Mouse (Mus musculus): ENCODE results near the gene Prss56. TPM values are rescaled to one million over a fixed set of nuclear protein-coding genes. Genes with fewer than 3 reads are reported as not detected.

The Prss56 gene
- polyA plus RNA-seq, 1 experiment from 2014 or later = 0.88 TPM

GRCm38 (mm10) chr1:87174006-87174955 lies 8.8 kb upstream of the Prss56 start:
- H3K4me2 ChIP-seq (ENCODE audit: low read depth) = no peak overlapping the region
- ATAC-seq (ENCODE audit: insufficient read depth, low FRiP score, low TSS enrichment) = no peak; the same call in 1 of the 2 replicates
- H3K9ac ChIP-seq (ENCODE audit: low read length) = no peak overlapping the region
- H3K9me3 ChIP-seq (ENCODE audit: control insufficient read depth, low read length) = no peaks in the 10 kb centered on the region
- no peak overlapping the region for H3K4me3 ChIP-seq (ENCODE audit: low read depth, low read length)
- H3K27ac ChIP-seq (ENCODE audit: low read depth, low read length) = no peak overlapping the region
- peaks cover 10% of the 10 kb centered on the region; the same call in 1 of the 2 replicates for H3K4me1 ChIP-seq (ENCODE audit: control insufficient read depth, insufficient read depth, low read length)
- no peaks in the 10 kb centered on the region for H3K27me3 ChIP-seq (ENCODE audit: control insufficient read depth, insufficient read depth, low read length)
- peak; percentile 87 for DNase-seq (ENCODE audit: low spot score)
- H3K36me3 ChIP-seq (ENCODE audit: control insufficient read depth, insufficient read depth, low read length) = no peaks in the 10 kb centered on the region
- WGBS = 20% methylated on average over 28 of the region's 28 CpGs

GRCm38 (mm10) chr1:87175852-87176292 lies 7.2 kb upstream of the Prss56 start:
- no peak overlapping the region for H3K9ac ChIP-seq (ENCODE audit: low read length)
- no peak overlapping the region for H3K27ac ChIP-seq (ENCODE audit: low read depth, low read length)
- no peak overlapping the region for H3K4me3 ChIP-seq (ENCODE audit: low read depth, low read length)
- no peaks in the 10 kb centered on the region for H3K27me3 ChIP-seq (ENCODE audit: control insufficient read depth, insufficient read depth, low read length)
- H3K4me2 ChIP-seq (ENCODE audit: low read depth) = no peak overlapping the region
- ATAC-seq (ENCODE audit: insufficient read depth, low FRiP score, low TSS enrichment) (peak; percentile 80), DNase-seq (ENCODE audit: low spot score) (peak; percentile 75)
- WGBS = 9% methylated on average over 11 of the region's 11 CpGs
- no peaks in the 10 kb centered on the region for H3K36me3 ChIP-seq (ENCODE audit: control insufficient read depth, insufficient read depth, low read length)
- no peaks in the 10 kb centered on the region for H3K9me3 ChIP-seq (ENCODE audit: control insufficient read depth, low read length)
- 0 out of 2 replicates have a peak, but pooled peaks cover 3% of the 10 kb centered on the region for H3K4me1 ChIP-seq (ENCODE audit: control insufficient read depth, insufficient read depth, low read length)

- H3K9ac ChIP-seq (ENCODE audit: low read length) = no peak overlapping the region
- H3K4me1 ChIP-seq (ENCODE audit: control insufficient read depth, insufficient read depth, low read length) = 0 out of 2 replicates have a peak, but pooled peaks cover under 1% of the 10 kb centered on the region
Observed at GRCm38 (mm10) chr1:87180896-87181295, 2.2 kb upstream of the Prss56 start.

GRCm38 (mm10) chr1:87183998-87184750 lies 1.1 kb downstream of the Prss56 start:
- H3K9me3 ChIP-seq (ENCODE audit: control insufficient read depth, low read length) = no peaks in the 10 kb centered on the region
- H3K4me3 ChIP-seq (ENCODE audit: low read depth, low read length) = no peak overlapping the region
- H3K36me3 ChIP-seq (ENCODE audit: control insufficient read depth, insufficient read depth, low read length) = no peaks in the 10 kb centered on the region
- H3K9ac ChIP-seq (ENCODE audit: low read length) = no peak overlapping the region
- H3K4me1 ChIP-seq (ENCODE audit: control insufficient read depth, insufficient read depth, low read length) = no peaks in the 10 kb centered on the region
- WGBS = 26% methylated on average over 15 of the region's 15 CpGs
- H3K27me3 ChIP-seq (ENCODE audit: control insufficient read depth, insufficient read depth, low read length) = peaks cover 39% of the 10 kb centered on the region
- H3K4me2 ChIP-seq (ENCODE audit: low read depth) = no peak overlapping the region
- H3K27ac ChIP-seq (ENCODE audit: low read depth, low read length) = no peak overlapping the region
- ATAC-seq (ENCODE audit: insufficient read depth, low FRiP score, low TSS enrichment) (no peak), DNase-seq (ENCODE audit: low spot score) (no peak)

More at GRCm38 (mm10) chr1:87180896-87181295, 2.2 kb upstream of the Prss56 start:
- DNase-seq (ENCODE audit: low spot score) (no peak), ATAC-seq (ENCODE audit: insufficient read depth, low FRiP score, low TSS enrichment) (no peak)
- WGBS = 72% methylated on average over 5 of the region's 5 CpGs
- Histone ChIP-seq H3K9me3 (ENCODE audit: control insufficient read depth, low read length) (no peaks in the 10 kb centered on the region), H3K4me2 (ENCODE audit: low read depth) (no peak overlapping the region), H3K27ac (ENCODE audit: low read depth, low read length) (no peak overlapping the region), H3K36me3 (ENCODE audit: control insufficient read depth, insufficient read depth, low read length) (no peaks in the 10 kb centered on the region), H3K27me3 (ENCODE audit: control insufficient read depth, insufficient read depth, low read length) (peaks cover 30% of the 10 kb centered on the region), H3K4me3 (ENCODE audit: low read depth, low read length) (no peak overlapping the region)

- ATAC-seq (ENCODE audit: insufficient read depth, low FRiP score, low TSS enrichment) (peak; percentile 45; the same call in 1 of the 2 replicates), DNase-seq (ENCODE audit: low spot score) (peak; percentile 69)
- Histone ChIP-seq H3K4me3 (ENCODE audit: low read depth, low read length) (no peak overlapping the region), H3K9me3 (ENCODE audit: control insufficient read depth, low read length) (no peaks in the 10 kb centered on the region), H3K4me1 (ENCODE audit: control insufficient read depth, insufficient read depth, low read length) (no peaks in the 10 kb centered on the region), H3K36me3 (ENCODE audit: control insufficient read depth, insufficient read depth, low read length) (no peaks in the 10 kb centered on the region), H3K4me2 (ENCODE audit: low read depth) (no peak overlapping the region), H3K27ac (ENCODE audit: low read depth, low read length) (no peak overlapping the region), H3K9ac (ENCODE audit: low read length) (no peak overlapping the region), H3K27me3 (ENCODE audit: control insufficient read depth, insufficient read depth, low read length) (peaks cover 39% of the 10 kb centered on the region)
- whole genome bisulfite sequencing = 12% methylated on average over 20 of the region's 20 CpGs
Observed at GRCm38 (mm10) chr1:87184751-87185139, 1.6 kb downstream of the Prss56 start.

- ATAC-seq (ENCODE audit: insufficient read depth, low FRiP score, low TSS enrichment) (no peak), DNase-seq (ENCODE audit: low spot score) (no peak)
- no peaks in the 10 kb centered on the region for H3K36me3 ChIP-seq (ENCODE audit: control insufficient read depth, insufficient read depth, low read length)
- H3K4me3 ChIP-seq (ENCODE audit: low read depth, low read length) = no peak overlapping the region
- no peak overlapping the region for H3K4me2 ChIP-seq (ENCODE audit: low read depth)
- no peak overlapping the region for H3K9ac ChIP-seq (ENCODE audit: low read length)
- H3K4me1 ChIP-seq (ENCODE audit: control insufficient read depth, insufficient read depth, low read length) = no peaks in the 10 kb centered on the region
- H3K27me3 ChIP-seq (ENCODE audit: control insufficient read depth, insufficient read depth, low read length) = peaks cover 39% of the 10 kb centered on the region
- no peaks in the 10 kb centered on the region for H3K9me3 ChIP-seq (ENCODE audit: control insufficient read depth, low read length)
- WGBS = 8% methylated on average over 13 of the region's 13 CpGs
- H3K27ac ChIP-seq (ENCODE audit: low read depth, low read length) = no peak overlapping the region
Observed at GRCm38 (mm10) chr1:87185526-87185925, 2.4 kb downstream of the Prss56 start.

GRCm38 (mm10) chr1:87186261-87187036 lies 3.3 kb downstream of the Prss56 start:
- DNase-seq (ENCODE audit: low spot score) (peak; percentile 34), ATAC-seq (ENCODE audit: insufficient read depth, low FRiP score, low TSS enrichment) (peak; percentile 29)
- Histone ChIP-seq H3K9me3 (ENCODE audit: control insufficient read depth, low read length) (no peaks in the 10 kb centered on the region), H3K4me3 (ENCODE audit: low read depth, low read length) (peak overlapping the region; percentile 48), H3K27me3 (ENCODE audit: control insufficient read depth, insufficient read depth, low read length) (peaks cover 39% of the 10 kb centered on the region), H3K4me2 (ENCODE audit: low read depth) (peak overlapping the region; percentile 81), H3K4me1 (ENCODE audit: control insufficient read depth, insufficient read depth, low read length) (no peaks in the 10 kb centered on the region), H3K27ac (ENCODE audit: low read depth, low read length) (no peak overlapping the region), H3K36me3 (ENCODE audit: control insufficient read depth, insufficient read depth, low read length) (no peaks in the 10 kb centered on the region), H3K9ac (ENCODE audit: low read length) (peak overlapping the region; percentile 49)
- WGBS = 2% methylated on average over 53 of the region's 54 CpGs

GRCm38 (mm10) chr1:87187037-87187355 lies 3.9 kb downstream of the Prss56 start:
- Histone ChIP-seq H3K4me2 (ENCODE audit: low read depth) (peak overlapping the region; percentile 81), H3K9me3 (ENCODE audit: control insufficient read depth, low read length) (no peaks in the 10 kb centered on the region), H3K27ac (ENCODE audit: low read depth, low read length) (no peak overlapping the region), H3K27me3 (ENCODE audit: control insufficient read depth, insufficient read depth, low read length) (peaks cover 39% of the 10 kb centered on the region), H3K4me3 (ENCODE audit: low read depth, low read length) (peak overlapping the region; percentile 48), H3K36me3 (ENCODE audit: control insufficient read depth, insufficient read depth, low read length) (no peaks in the 10 kb centered on the region), H3K4me1 (ENCODE audit: control insufficient read depth, insufficient read depth, low read length) (no peaks in the 10 kb centered on the region), H3K9ac (ENCODE audit: low read length) (peak overlapping the region; percentile 49)
- ATAC-seq (ENCODE audit: insufficient read depth, low FRiP score, low TSS enrichment) = peak; percentile 32; the same call in 1 of the 2 replicates
- under 1% methylated on average over 15 of the region's 15 CpGs for WGBS
- DNase-seq (ENCODE audit: low spot score) = peak; percentile 86
